Mouse (Mus musculus) gastrocnemius, postnatal 4 days (tissue): ENCODE results near the gene Spin2d. TPM values are rescaled to one million over a fixed set of nuclear protein-coding genes. Genes with fewer than 3 reads are reported as not detected.
"Not testable (repeated sequence)": the region's sequence is repeated elsewhere in the genome, so short reads cannot be mapped to it uniquely, and the experiment has no call there.

Source experiments
- DNase-seq, 2 experiments: peaks; one replicate each; pipeline ENCODE4 v3.0.0; 2021 to 2022; ENCODE audit warnings: low spot score in 2 of 2, mixed read lengths in 2 of 2
- long read RNA-seq, 2 experiments: library from polyadenylated mRNA; stranded (forward); transcript quantifications; one replicate each; pipeline ENCODE4 v2.0.0; 2021
- total RNA-seq, 2 experiments: library from RNA; stranded (reverse); gene quantifications; 2 replicates each; pipeline ENCODE4 v1.2.3; 2021

Spin2d gene
- total RNA-seq: not detected
- long read RNA-seq, experiment 1: 0 reads
- long read RNA-seq, experiment 2: 0 reads

- DNase-seq: not testable (repeated sequence)
Measured at GRCm38 (mm10) chrX:73176889-73177288, at the start of gene Spin2d. Spin2d (minus strand) TSS chrX:73176989.

- DNase-seq: no peak
Measured at GRCm38 (mm10) chrX:73225365-73225764, 48.6 kb upstream of the Spin2d start.

- not testable (repeated sequence) for DNase-seq
Measured at GRCm38 (mm10) chrX:73213819-73214564, 37.2 kb upstream of the Spin2d start, which contains the start of gene Xlr4b. Xlr4b (plus strand) TSS chrX:73214333.

GRCm38 (mm10) chrX:73191934-73192333 is 15.1 kb upstream of the Spin2d start, which contains the start of gene Xlr3b:
Xlr3b (plus strand) TSS chrX:73192207.
- not testable (repeated sequence) for DNase-seq

- DNase-seq: not testable (repeated sequence)
Measured at GRCm38 (mm10) chrX:73149350-73149749, 27.4 kb downstream of the Spin2d start, which contains the start of gene DXBay18. DXBay18 (minus strand) TSS chrX:73149450.

GRCm38 (mm10) chrX:73148496-73148895 is 28.3 kb downstream of the Spin2d start, which contains the start of gene Xlr5b:
Xlr5b (plus strand) TSS chrX:73148796.
- not testable (repeated sequence) for DNase-seq

GRCm38 (mm10) chrX:73143218-73143618 is 33.6 kb downstream of the Spin2d start:
- DNase-seq: not testable (repeated sequence)

Other genes starting within 250 kb of the Spin2d start
- gene Zfp185, start 189.7 kb downstream of the Spin2d start, total RNA-seq: 10 to 100 TPM; 13.9 to 21.5 TPM
- under 1 TPM in 1 of 2 experiments, not detected in 1; 0.12 TPM for gene Pnma5, start 139.9 kb downstream of the Spin2d start, total RNA-seq
- not detected for gene Pnma3, start 112.2 kb downstream of the Spin2d start, total RNA-seq
- gene Xlr4a, start 94.5 kb downstream of the Spin2d start, total RNA-seq: under 1 TPM in 1 of 2 experiments, not detected in 1; 0.26 TPM
- gene Xlr3a, start 79.9 kb downstream of the Spin2d start, total RNA-seq: under 1 TPM; 0.54 to 0.88 TPM
- gene Gm14685, start 59.9 kb downstream of the Spin2d start, total RNA-seq: under 1 TPM in 1 of 2 experiments, not detected in 1; 0.15 TPM
- gene Xlr5b, start 28.2 kb downstream of the Spin2d start, total RNA-seq: not detected
- not detected for gene DXBay18, start 27.5 kb downstream of the Spin2d start, total RNA-seq
- 10 to 100 TPM in 1 of 2 experiments, under 1 TPM in 1; 0.93 to 11.6 TPM for gene Xlr3b, start 15.2 kb upstream of the Spin2d start, total RNA-seq
- under 1 TPM in 1 of 2 experiments, not detected in 1; 0.20 TPM for gene Xlr4b, start 37.3 kb upstream of the Spin2d start, total RNA-seq
- 1 to 10 TPM; 6.8 to 7.2 TPM for gene F8a, start 51.3 kb upstream of the Spin2d start, total RNA-seq
- under 1 TPM in 1 of 2 experiments, not detected in 1; 0.49 TPM for gene Xlr4c, start 66.1 kb upstream of the Spin2d start, total RNA-seq
- not detected for gene Xlr3c, start 88.4 kb upstream of the Spin2d start, total RNA-seq
- gene Xlr5a, start 116.0 kb upstream of the Spin2d start, total RNA-seq: not detected
- not detected for gene Xlr5c, start 116.0 kb upstream of the Spin2d start, total RNA-seq
- not detected for gene Gm45015, start 159.9 kb upstream of the Spin2d start, total RNA-seq
- gene Zfp275, start 165.6 kb upstream of the Spin2d start, total RNA-seq: 10 to 100 TPM; 24.3 to 26.3 TPM
- not detected for gene Gm18336, start 221.7 kb upstream of the Spin2d start, total RNA-seq
- gene Zfp92, start 234.1 kb upstream of the Spin2d start, total RNA-seq: not detected